Mouse (Mus musculus) liver, embryonic 14.5 days (tissue): Measurements from ENCODE around the gene Mgat4d.

Experiments used
- CTCF ChIP-seq: IDR thresholded peaks from 2 replicates; pipeline ENCODE4 v1.5.1; 2016; ENCODE audit warnings: antibody characterized with exemption, low read depth, control low read depth
- EP300 ChIP-seq: IDR thresholded peaks from 2 replicates; pipeline ENCODE4 v1.6.1; 2016; ENCODE audit warnings: antibody characterized with exemption, low read depth

DNA sequence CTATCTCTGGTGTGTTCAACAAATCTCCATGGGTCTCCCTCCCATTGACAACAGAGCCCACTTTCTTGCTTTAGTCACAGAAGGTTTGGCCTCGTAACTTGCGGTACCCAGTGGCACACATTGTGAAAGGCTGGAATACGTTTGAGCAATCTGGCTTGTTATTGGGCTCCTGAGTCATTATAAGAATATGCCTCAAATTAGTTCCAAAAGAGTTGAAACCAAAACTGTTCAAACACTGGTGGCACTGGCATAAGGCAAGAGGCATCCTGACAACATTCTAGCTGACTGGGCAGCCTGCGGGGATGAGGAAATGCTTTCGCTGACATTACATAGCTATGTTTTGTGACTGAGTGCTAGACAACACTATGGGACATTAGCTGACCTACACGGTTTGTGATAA, 38.4 kb upstream of the Mgat4d start:
- no peak for TF ChIP-seq EP300
- TF ChIP-seq CTCF: no peak
